Mouse (Mus musculus) thymus, adult 2 months (tissue): ENCODE measurements around the gene Ap5m1.

ENCODE experiments used
- CTCF ChIP-seq: fragments of 200-500 bp; IDR thresholded peaks from 2 replicates; pipeline ENCODE4 v1.5.1; 2012; ENCODE audit warnings: mild to moderate bottlenecking, control low read depth, low read length, moderate library complexity, borderline replicate concordance; ENCODE audit not compliant: control insufficient read depth, poor library complexity, insufficient read depth; ENCODE audit errors: extremely low read depth
- POLR2A ChIP-seq: fragments of 200-500 bp; IDR thresholded peaks from 2 replicates; pipeline ENCODE4 v1.6.1; 2012; ENCODE audit warnings: mild to moderate bottlenecking, low read length, control low read depth, moderate library complexity; ENCODE audit not compliant: control insufficient read depth, poor library complexity, insufficient read depth; ENCODE audit errors: extremely low read depth

DNA sequence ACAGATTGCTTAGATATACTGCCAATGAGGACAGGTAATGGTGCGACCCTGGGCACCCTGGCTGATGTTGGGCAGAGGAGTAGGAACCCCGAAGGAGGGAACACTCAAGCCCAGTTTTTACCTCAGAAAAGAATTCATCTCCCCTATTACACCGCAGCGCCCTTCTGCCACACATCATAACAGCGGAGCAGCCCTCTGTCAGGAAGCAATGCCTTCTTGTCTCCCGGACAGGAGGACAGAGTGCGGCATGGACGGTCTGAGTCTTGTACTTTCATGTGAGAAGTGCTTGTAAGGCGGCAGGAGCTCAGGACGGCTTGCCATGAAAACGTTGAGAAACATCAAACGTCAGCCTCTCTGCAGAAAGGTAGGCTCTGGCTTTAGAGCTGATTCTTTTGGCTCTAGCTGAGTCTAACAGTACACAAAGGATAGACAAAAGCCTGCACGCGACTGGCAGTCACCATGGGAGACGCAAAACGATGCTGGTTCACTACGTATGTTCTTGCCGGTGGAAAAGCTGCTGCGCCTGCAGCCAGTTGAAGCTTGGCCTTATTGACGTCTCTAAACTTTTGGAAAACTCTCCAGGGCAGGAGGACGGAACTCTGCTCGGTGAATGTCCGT lies 61.4 kb downstream of the Ap5m1 start:
- TF ChIP-seq POLR2A (no peak), CTCF (no peak)
